Mouse (Mus musculus): Measurements from ENCODE around the gene Lingo1. TPM values are rescaled to one million over a fixed set of nuclear protein-coding genes. Genes with fewer than 3 reads are reported as not detected.
A peak's percentile ranks its signal among the peaks of the same experiment; 100 is the strongest.

Lingo1 gene
- polyA plus RNA-seq, 1 experiment from 2014 or later, result 4.5 TPM

GRCm38 (mm10) chr9:56714391-56714790 lies 81.9 kb downstream of the Lingo1 start:
- Histone ChIP-seq H3K9ac (no peak overlapping the region), H3K9me3 (no peaks in the 10 kb centered on the region), H3K27me3 (no peaks in the 10 kb centered on the region), H3K4me1 (0 out of 2 replicates have a peak, but pooled peaks cover 6% of the 10 kb centered on the region), H3K4me3 (no peak overlapping the region), H3K36me3 (no peaks in the 10 kb centered on the region), H3K27ac (no peak overlapping the region), H3K4me2 (no peak overlapping the region)
- no peak for ATAC-seq (ENCODE audit: insufficient number of reproducible peaks, low FRiP score, low TSS enrichment, low read depth)
- 74% methylated on average over 1 of the region's 1 CpGs for WGBS

- Histone ChIP-seq H3K4me1 (0 out of 2 replicates have a peak, but pooled peaks cover 6% of the 10 kb centered on the region), H3K27me3 (no peaks in the 10 kb centered on the region), H3K27ac (no peak overlapping the region), H3K4me3 (no peak overlapping the region), H3K9ac (no peak overlapping the region), H3K9me3 (no peaks in the 10 kb centered on the region), H3K4me2 (no peak overlapping the region), H3K36me3 (no peaks in the 10 kb centered on the region)
- WGBS, result 65% methylated on average over 14 of the region's 14 CpGs
- ATAC-seq (ENCODE audit: insufficient number of reproducible peaks, low FRiP score, low TSS enrichment, low read depth), result no peak
These were observed 83.5 kb downstream of the Lingo1 start for GRCm38 (mm10) chr9:56712667-56713369.

GRCm38 (mm10) chr9:56710958-56711357 lies 85.3 kb downstream of the Lingo1 start:
- Histone ChIP-seq H3K9me3 (no peaks in the 10 kb centered on the region), H3K27ac (no peak overlapping the region), H3K27me3 (no peaks in the 10 kb centered on the region), H3K4me2 (no peak overlapping the region), H3K4me3 (no peak overlapping the region), H3K9ac (no peak overlapping the region), H3K4me1 (peaks cover 15% of the 10 kb centered on the region), H3K36me3 (no peaks in the 10 kb centered on the region)
- ATAC-seq (ENCODE audit: insufficient number of reproducible peaks, low FRiP score, low TSS enrichment, low read depth), result no peak
- 53% methylated on average over 6 of the region's 6 CpGs for WGBS

- Histone ChIP-seq H3K36me3 (no peaks in the 10 kb centered on the region), H3K27me3 (no peaks in the 10 kb centered on the region), H3K9me3 (no peaks in the 10 kb centered on the region), H3K27ac (no peak overlapping the region), H3K4me1 (peaks cover 13% of the 10 kb centered on the region), H3K4me3 (no peak overlapping the region), H3K4me2 (no peak overlapping the region), H3K9ac (no peak overlapping the region)
- 18% methylated on average over 15 of the region's 15 CpGs for WGBS
- ATAC-seq (ENCODE audit: insufficient number of reproducible peaks, low FRiP score, low TSS enrichment, low read depth), result no peak
These were observed 89.7 kb downstream of the Lingo1 start for GRCm38 (mm10) chr9:56706482-56707085.

- no peaks in the 10 kb centered on the region for H3K27me3 ChIP-seq
- H3K4me1 ChIP-seq, result peaks cover 13% of the 10 kb centered on the region
- WGBS, result 41% methylated on average over 3 of the region's 3 CpGs
- H3K4me2 ChIP-seq, result no peak overlapping the region
- no peak overlapping the region for H3K9ac ChIP-seq
- H3K36me3 ChIP-seq, result no peaks in the 10 kb centered on the region
- no peak overlapping the region for H3K27ac ChIP-seq
- H3K4me3 ChIP-seq, result no peak overlapping the region
- no peaks in the 10 kb centered on the region for H3K9me3 ChIP-seq
- ATAC-seq (ENCODE audit: insufficient number of reproducible peaks, low FRiP score, low TSS enrichment, low read depth), result 0 out of 2 replicates have a peak, but pooled peaks have one; percentile 45
These were observed 94.9 kb downstream of the Lingo1 start for GRCm38 (mm10) chr9:56701394-56701793.

GRCm38 (mm10) chr9:56700866-56701265 lies 95.4 kb downstream of the Lingo1 start:
- no peak for ATAC-seq (ENCODE audit: insufficient number of reproducible peaks, low FRiP score, low TSS enrichment, low read depth)
- no peak overlapping the region for H3K4me2 ChIP-seq
- no peak overlapping the region for H3K27ac ChIP-seq

GRCm38 (mm10) chr9:56698715-56699370 lies 97.4 kb downstream of the Lingo1 start:
- no peak for ATAC-seq (ENCODE audit: insufficient number of reproducible peaks, low FRiP score, low TSS enrichment, low read depth)
- H3K4me1 ChIP-seq, result peaks cover 9% of the 10 kb centered on the region
- 36% methylated on average over 7 of the region's 7 CpGs for WGBS

More at GRCm38 (mm10) chr9:56700866-56701265, 95.4 kb downstream of the Lingo1 start:
- no peak overlapping the region for H3K9ac ChIP-seq
- H3K4me1 ChIP-seq, result peaks cover 9% of the 10 kb centered on the region
- H3K36me3 ChIP-seq, result no peaks in the 10 kb centered on the region
- no peak overlapping the region for H3K4me3 ChIP-seq
- WGBS, result 45% methylated on average over 8 of the region's 8 CpGs
- no peaks in the 10 kb centered on the region for H3K27me3 ChIP-seq
- no peaks in the 10 kb centered on the region for H3K9me3 ChIP-seq

GRCm38 (mm10) chr9:56694079-56694478 lies 102.2 kb downstream of the Lingo1 start:
- Histone ChIP-seq H3K4me1 (0 out of 2 replicates have a peak, but pooled peaks cover 6% of the 10 kb centered on the region), H3K9me3 (no peaks in the 10 kb centered on the region), H3K9ac (no peak overlapping the region), H3K4me3 (no peak overlapping the region), H3K4me2 (no peak overlapping the region), H3K27me3 (0 out of 2 replicates have a peak, but pooled peaks cover 4% of the 10 kb centered on the region), H3K27ac (no peak overlapping the region), H3K36me3 (no peaks in the 10 kb centered on the region)
- 72% methylated on average over 3 of the region's 3 CpGs for WGBS
- no peak for ATAC-seq (ENCODE audit: insufficient number of reproducible peaks, low FRiP score, low TSS enrichment, low read depth)

More at GRCm38 (mm10) chr9:56698715-56699370, 97.4 kb downstream of the Lingo1 start:
- no peaks in the 10 kb centered on the region for H3K27me3 ChIP-seq
- H3K9me3 ChIP-seq, result no peaks in the 10 kb centered on the region
- H3K9ac ChIP-seq, result no peak overlapping the region
- H3K27ac ChIP-seq, result no peak overlapping the region
- H3K4me3 ChIP-seq, result no peak overlapping the region
- H3K4me2 ChIP-seq, result no peak overlapping the region
- no peaks in the 10 kb centered on the region for H3K36me3 ChIP-seq

GRCm38 (mm10) chr9:56691226-56691625 lies 105.0 kb downstream of the Lingo1 start:
- Histone ChIP-seq H3K4me2 (no peak overlapping the region), H3K4me3 (no peak overlapping the region), H3K27me3 (0 out of 2 replicates have a peak, but pooled peaks cover 4% of the 10 kb centered on the region), H3K27ac (no peak overlapping the region), H3K9ac (no peak overlapping the region), H3K4me1 (peaks cover 21% of the 10 kb centered on the region), H3K9me3 (no peaks in the 10 kb centered on the region), H3K36me3 (no peaks in the 10 kb centered on the region)
- no peak for ATAC-seq (ENCODE audit: insufficient number of reproducible peaks, low FRiP score, low TSS enrichment, low read depth)
- WGBS, result 77% methylated on average over 3 of the region's 3 CpGs

- 80% methylated on average over 1 of the region's 1 CpGs for WGBS
- 0 out of 2 replicates have a peak, but pooled peaks cover 4% of the 10 kb centered on the region for H3K27me3 ChIP-seq
- peaks cover 25% of the 10 kb centered on the region for H3K4me1 ChIP-seq
- no peaks in the 10 kb centered on the region for H3K9me3 ChIP-seq
- no peak for ATAC-seq (ENCODE audit: insufficient number of reproducible peaks, low FRiP score, low TSS enrichment, low read depth)
- H3K9ac ChIP-seq, result no peak overlapping the region
- H3K36me3 ChIP-seq, result no peaks in the 10 kb centered on the region
- no peak overlapping the region for H3K4me3 ChIP-seq
- H3K27ac ChIP-seq, result no peak overlapping the region
- H3K4me2 ChIP-seq, result no peak overlapping the region
These were observed 105.6 kb downstream of the Lingo1 start for GRCm38 (mm10) chr9:56690679-56691078.

GRCm38 (mm10) chr9:56687490-56687889 lies 108.8 kb downstream of the Lingo1 start:
- peaks cover 25% of the 10 kb centered on the region for H3K4me1 ChIP-seq
- H3K27me3 ChIP-seq, result 0 out of 2 replicates have a peak, but pooled peaks cover 4% of the 10 kb centered on the region
- no peaks in the 10 kb centered on the region for H3K36me3 ChIP-seq
- WGBS, result 74% methylated on average over 5 of the region's 5 CpGs
- no peaks in the 10 kb centered on the region for H3K9me3 ChIP-seq
- no peak overlapping the region for H3K4me2 ChIP-seq
- no peak overlapping the region for H3K9ac ChIP-seq
- H3K27ac ChIP-seq, result peak overlapping the region; percentile 73; the same call in 1 of the 2 replicates
- ATAC-seq (ENCODE audit: insufficient number of reproducible peaks, low FRiP score, low TSS enrichment, low read depth), result no peak
- H3K4me3 ChIP-seq, result no peak overlapping the region

- 81% methylated on average over 1 of the region's 1 CpGs for WGBS
- Histone ChIP-seq H3K27me3 (0 out of 2 replicates have a peak, but pooled peaks cover 4% of the 10 kb centered on the region), H3K4me2 (0 out of 2 replicates have a peak overlapping the region, but pooled peaks have one; percentile 5), H3K9ac (no peak overlapping the region), H3K36me3 (no peaks in the 10 kb centered on the region), H3K27ac (peak overlapping the region; percentile 73), H3K4me3 (no peak overlapping the region), H3K9me3 (no peaks in the 10 kb centered on the region), H3K4me1 (peaks cover 25% of the 10 kb centered on the region)
- ATAC-seq (ENCODE audit: insufficient number of reproducible peaks, low FRiP score, low TSS enrichment, low read depth), result peak; percentile 47; the same call in 1 of the 2 replicates
These were observed 109.2 kb downstream of the Lingo1 start for GRCm38 (mm10) chr9:56687145-56687477.

Measured in limb, embryonic 15.5 days (tissue).